Mouse (Mus musculus) CH12.LX (cell line): ENCODE results near the gene Elof1.

Experiments
- CTCF ChIP-seq, 2 experiments: IDR thresholded peaks in 1 of 2; conservative IDR thresholded peaks in 1 of 2; 2 replicates each; pipeline ENCODE4 v1.5.1; 2011 to 2012; ENCODE audit warnings: low read depth in 2 of 2, low read length in 2 of 2, improper control_type of control experiment in 1 of 2, inconsistent platforms in 1 of 2, mild to moderate bottlenecking in 1 of 2, moderate library complexity in 1 of 2
- EP300 ChIP-seq: IDR thresholded peaks from 2 replicates; pipeline ENCODE4 v1.6.1; 2011; ENCODE audit warnings: low read length, improper control_type of control experiment
- KAT2A ChIP-seq: IDR thresholded peaks from 2 replicates; pipeline ENCODE4 v1.6.1; 2012; ENCODE audit warnings: low read length, improper control_type of control experiment, inconsistent platforms; ENCODE audit not compliant: insufficient replicate concordance
- POLR2A ChIP-seq: IDR thresholded peaks from 2 replicates; pipeline ENCODE4 v1.6.1; 2011; ENCODE audit warnings: low read depth, mild to moderate bottlenecking, improper control_type of control experiment, low read length
- ZKSCAN1 ChIP-seq: IDR thresholded peaks from 2 replicates; pipeline ENCODE4 v1.6.1; 2012; ENCODE audit warnings: low read depth, inconsistent platforms, low read length, improper control_type of control experiment, borderline replicate concordance

DNA sequence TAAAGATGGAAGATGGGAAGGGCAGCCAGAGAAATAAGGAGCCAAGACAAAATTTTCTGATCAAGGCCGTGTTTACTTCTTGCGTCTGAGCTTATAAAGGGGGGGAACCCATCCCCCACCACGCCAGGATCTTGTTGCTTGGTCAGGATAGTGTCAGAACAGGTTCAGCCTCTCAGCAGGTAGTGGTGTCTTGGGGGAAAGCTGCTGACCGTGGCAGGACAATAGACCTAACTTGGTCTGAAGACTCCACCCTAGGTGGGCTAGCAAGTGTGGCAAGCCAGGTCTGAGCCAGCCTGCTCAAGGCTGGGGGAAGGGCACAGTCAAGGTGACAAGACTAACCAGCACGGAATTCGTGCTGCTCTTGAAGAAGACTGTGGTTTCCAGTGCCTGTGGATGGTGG, 44.3 kb upstream of the Elof1 start:
- TF ChIP-seq EP300: no peak
- no peak for TF ChIP-seq ZKSCAN1
- no peak for TF ChIP-seq POLR2A
- no peak for TF ChIP-seq CTCF (conservative IDR thresholded peaks at IDR 0.05 in 1 of 2, IDR thresholded peaks at IDR 0.05 in 1 of 2; ENCODE audit: low read depth in 2 of 2, low read length in 2 of 2)
- TF ChIP-seq KAT2A: no peak
